Mouse (Mus musculus) olfactory bulb, adult 2 months (tissue): ENCODE measurements around the gene AC109138.7.

Experiments
- CTCF ChIP-seq: fragments of 200-500 bp; IDR thresholded peaks from 2 replicates; pipeline ENCODE4 v1.5.1; 2012; ENCODE audit warnings: low read depth, mild to moderate bottlenecking, low read length, moderate library complexity; ENCODE audit not compliant: insufficient read depth
- POLR2A ChIP-seq: fragments of 200-500 bp; IDR thresholded peaks from 2 replicates; pipeline ENCODE4 v1.6.1; 2012; ENCODE audit warnings: mild to moderate bottlenecking, low read depth, low read length, moderate library complexity; ENCODE audit not compliant: insufficient read depth

- TF ChIP-seq CTCF (no peak), POLR2A (no peak)
Observed at GRCm38 (mm10) chr19:4247010-4247409, 32.9 kb downstream of the AC109138.7 start.
